Mouse (Mus musculus): ENCODE data around the gene Kntc1. TPM values are rescaled to one million over a fixed set of nuclear protein-coding genes. Genes with fewer than 3 reads are reported as not detected.

The Kntc1 gene
- polyA plus RNA-seq, 1 experiment = 0.54 TPM

DNA sequence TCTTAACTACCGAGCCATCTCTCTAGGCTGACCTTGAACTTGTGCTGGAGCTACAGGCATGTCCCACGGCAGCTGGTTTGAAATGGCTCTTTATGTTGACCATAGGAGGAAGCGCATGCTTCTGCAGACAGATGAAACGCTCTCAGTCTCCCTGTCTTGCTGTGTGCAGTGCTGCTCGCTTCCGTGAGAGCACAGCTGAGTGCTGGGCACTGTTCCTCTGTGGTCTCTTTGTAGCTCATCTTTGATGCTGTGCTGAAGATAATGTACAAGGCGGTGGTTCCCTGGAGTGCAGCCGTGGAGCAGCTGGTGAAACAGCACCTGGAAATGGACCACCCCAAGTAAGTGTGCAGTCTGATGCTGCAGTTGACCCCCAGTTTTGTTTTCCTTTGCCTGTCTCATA is 31.2 kb downstream of the Kntc1 start:
- WGBS = 93% methylated on average over 8 of the region's 8 CpGs
- Histone ChIP-seq H3K4me1 (ENCODE audit: control insufficient read depth, insufficient read depth, low read length) (no peaks in the 10 kb centered on the region), H3K4me3 (replicated peaks; ENCODE audit: insufficient read depth, low read depth, low read length) (no peak overlapping the region), H3K27ac (ENCODE audit: insufficient read depth, low read length) (no peak overlapping the region), H3K27me3 (ENCODE audit: control insufficient read depth, insufficient read depth, low read length) (no peaks in the 10 kb centered on the region)
- no peak for DNase-seq
- TF ChIP-seq CTCF (IDR thresholded peaks at IDR 0.05; ENCODE audit: borderline replicate concordance, insufficient read depth, low read depth, low read length) = no peak

DNA sequence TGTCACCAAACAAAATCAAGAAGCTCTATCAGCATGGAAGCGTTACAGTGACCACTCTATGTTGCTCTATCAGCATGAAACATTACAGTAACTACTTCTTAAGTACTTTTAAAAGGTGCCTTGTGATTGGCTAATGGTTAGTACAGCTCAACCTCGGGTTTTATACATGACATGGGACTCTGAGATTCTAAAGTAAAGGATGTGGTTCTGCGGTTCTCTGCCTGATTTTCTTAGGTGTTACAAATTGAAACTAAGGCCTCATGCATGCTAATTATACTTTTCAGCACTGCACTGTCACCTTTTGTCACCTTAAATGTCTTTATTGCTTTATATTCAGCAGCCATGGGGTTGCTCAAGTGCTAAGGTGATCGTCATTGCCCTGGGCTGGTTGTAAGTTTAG is 32.3 kb downstream of the Kntc1 start:
- no peak for TF ChIP-seq POLR2A (IDR thresholded peaks at IDR 0.05; ENCODE audit: borderline replicate concordance, insufficient read depth, low read length)
- TF ChIP-seq CTCF (IDR thresholded peaks at IDR 0.05; ENCODE audit: borderline replicate concordance, insufficient read depth, low read depth, low read length) = no peak
- Histone ChIP-seq H3K27ac (ENCODE audit: insufficient read depth, low read length) (no peak overlapping the region), H3K4me3 (replicated peaks; ENCODE audit: insufficient read depth, low read depth, low read length) (no peak overlapping the region), H3K4me1 (ENCODE audit: control insufficient read depth, insufficient read depth, low read length) (no peaks in the 10 kb centered on the region), H3K27me3 (ENCODE audit: control insufficient read depth, insufficient read depth, low read length) (no peaks in the 10 kb centered on the region)
- WGBS = 95% methylated on average over 4 of the region's 4 CpGs
- no peak for DNase-seq

DNA sequence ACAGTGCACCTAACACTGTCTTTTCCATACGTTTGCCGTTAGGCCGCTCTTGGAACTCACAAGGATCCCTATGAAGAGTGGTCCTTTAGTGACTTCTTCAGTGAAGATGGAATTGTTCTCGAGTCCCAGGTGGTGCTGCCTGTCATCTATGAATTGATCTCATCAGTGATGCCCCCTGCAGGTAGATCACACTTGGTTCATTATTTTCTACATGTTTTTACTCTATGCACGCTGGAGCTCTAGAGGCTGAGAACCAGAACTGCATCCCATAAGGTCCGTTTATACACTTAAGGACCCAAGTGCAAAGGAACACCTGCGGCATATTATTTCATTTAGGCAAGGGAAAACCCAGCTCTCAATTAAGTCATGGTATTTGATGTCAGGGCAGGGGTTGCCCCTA is 39.5 kb downstream of the Kntc1 start:
- DNase-seq = no peak

DNA sequence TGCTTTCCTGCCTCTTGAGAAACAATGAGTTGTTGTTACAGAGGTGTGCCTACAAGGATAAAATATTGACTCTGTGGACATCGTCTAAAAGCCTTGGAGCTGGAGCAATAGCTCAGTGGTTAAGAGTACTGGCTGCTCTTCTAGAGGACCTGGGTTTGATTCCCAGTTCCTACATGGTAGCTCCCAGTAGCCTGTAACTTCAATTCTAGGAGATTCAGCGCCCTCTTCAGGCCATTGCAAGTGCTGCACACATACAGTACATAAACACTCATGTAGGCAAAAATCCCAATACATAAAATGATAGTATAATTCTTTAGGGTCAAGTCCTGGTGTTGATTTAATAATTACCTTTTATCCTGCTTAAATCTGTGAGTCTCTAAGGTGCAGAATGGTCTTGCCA is 43.6 kb downstream of the Kntc1 start:
- no peak for TF ChIP-seq CTCF (IDR thresholded peaks at IDR 0.05; ENCODE audit: borderline replicate concordance, insufficient read depth, low read depth, low read length)
- no peak for TF ChIP-seq POLR2A (IDR thresholded peaks at IDR 0.05; ENCODE audit: borderline replicate concordance, insufficient read depth, low read length)
- WGBS = 91% methylated on average over 2 of the region's 2 CpGs
- Histone ChIP-seq H3K27ac (ENCODE audit: insufficient read depth, low read length) (no peak overlapping the region), H3K27me3 (ENCODE audit: control insufficient read depth, insufficient read depth, low read length) (no peaks in the 10 kb centered on the region), H3K4me1 (ENCODE audit: control insufficient read depth, insufficient read depth, low read length) (no peaks in the 10 kb centered on the region), H3K4me3 (replicated peaks; ENCODE audit: insufficient read depth, low read depth, low read length) (no peak overlapping the region)
- no peak for DNase-seq

More for the DNA sequence above, 39.5 kb downstream of the Kntc1 start:
- WGBS = 91% methylated on average over 7 of the region's 7 CpGs
- Histone ChIP-seq H3K4me1 (ENCODE audit: control insufficient read depth, insufficient read depth, low read length) (no peaks in the 10 kb centered on the region), H3K27ac (ENCODE audit: insufficient read depth, low read length) (no peak overlapping the region), H3K27me3 (ENCODE audit: control insufficient read depth, insufficient read depth, low read length) (no peaks in the 10 kb centered on the region), H3K4me3 (replicated peaks; ENCODE audit: insufficient read depth, low read depth, low read length) (no peak overlapping the region)
- TF ChIP-seq POLR2A (IDR thresholded peaks at IDR 0.05; ENCODE audit: borderline replicate concordance, insufficient read depth, low read length) = no peak
- no peak for TF ChIP-seq CTCF (IDR thresholded peaks at IDR 0.05; ENCODE audit: borderline replicate concordance, insufficient read depth, low read depth, low read length)

DNA sequence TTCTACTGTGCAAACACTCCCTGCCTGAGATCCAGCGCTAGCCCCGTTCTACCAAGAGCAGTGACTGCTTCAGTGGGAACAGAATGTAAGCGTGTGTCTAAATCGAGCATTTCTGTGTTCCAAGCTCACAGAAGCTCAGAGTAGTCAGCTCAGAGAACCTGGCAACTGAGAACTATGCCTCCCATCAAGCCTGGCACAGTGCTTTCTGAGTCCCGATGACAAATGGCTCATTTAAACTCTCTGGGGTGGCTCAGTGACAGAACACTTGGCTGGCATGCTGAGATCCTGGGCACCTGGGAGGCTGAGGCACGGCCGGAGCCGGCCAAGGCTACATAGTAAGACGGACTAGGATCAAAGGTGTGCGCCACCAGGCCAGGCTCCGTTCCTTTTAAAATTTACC is 56.8 kb downstream of the Kntc1 start:
- 16% methylated on average over 11 of the region's 11 CpGs for WGBS
- H3K27ac ChIP-seq (ENCODE audit: insufficient read depth, low read length) = no peak overlapping the region; the same call in 1 of the 2 replicates
- TF ChIP-seq CTCF (IDR thresholded peaks at IDR 0.05; ENCODE audit: borderline replicate concordance, insufficient read depth, low read depth, low read length) (no peak), POLR2A (IDR thresholded peaks at IDR 0.05; ENCODE audit: borderline replicate concordance, insufficient read depth, low read length) (no peak)
- peak; percentile 79 to 91 for DNase-seq
- no peaks in the 10 kb centered on the region for H3K27me3 ChIP-seq (ENCODE audit: control insufficient read depth, insufficient read depth, low read length)
- H3K4me1 ChIP-seq (ENCODE audit: control insufficient read depth, insufficient read depth, low read length) = peaks cover 3% of the 10 kb centered on the region
- H3K4me3 ChIP-seq (replicated peaks; ENCODE audit: insufficient read depth, low read depth, low read length) = no peak overlapping the region

DNA sequence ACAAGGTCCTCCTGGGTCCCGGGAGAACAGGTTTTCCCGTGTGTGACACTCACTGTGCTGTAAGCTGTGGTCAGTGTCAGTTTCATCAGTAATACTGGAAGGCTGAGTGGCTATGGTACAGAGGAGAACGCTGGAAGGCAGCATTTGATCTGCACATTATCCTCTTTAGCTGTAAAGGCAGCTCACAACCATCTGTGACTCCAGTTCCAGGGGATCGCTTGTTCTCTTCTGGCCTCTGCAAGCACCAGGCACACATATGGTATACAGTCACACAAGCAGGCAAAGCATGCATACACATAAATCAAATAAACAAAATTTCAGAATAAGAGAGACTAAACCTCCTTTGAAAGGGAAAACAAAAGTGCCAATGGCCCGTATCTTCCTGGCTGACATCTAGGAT is 59.0 kb downstream of the Kntc1 start:
- TF ChIP-seq CTCF (IDR thresholded peaks at IDR 0.05; ENCODE audit: borderline replicate concordance, insufficient read depth, low read depth, low read length) = no peak
- no peak for TF ChIP-seq POLR2A (IDR thresholded peaks at IDR 0.05; ENCODE audit: borderline replicate concordance, insufficient read depth, low read length)
- DNase-seq = no peak
- no peak overlapping the region for H3K4me3 ChIP-seq (replicated peaks; ENCODE audit: insufficient read depth, low read depth, low read length)
- H3K27ac ChIP-seq (ENCODE audit: insufficient read depth, low read length) = no peak overlapping the region
- 97% methylated on average over 5 of the region's 5 CpGs for WGBS
- H3K27me3 ChIP-seq (ENCODE audit: control insufficient read depth, insufficient read depth, low read length) = no peaks in the 10 kb centered on the region
- peaks cover 3% of the 10 kb centered on the region for H3K4me1 ChIP-seq (ENCODE audit: control insufficient read depth, insufficient read depth, low read length)

DNA sequence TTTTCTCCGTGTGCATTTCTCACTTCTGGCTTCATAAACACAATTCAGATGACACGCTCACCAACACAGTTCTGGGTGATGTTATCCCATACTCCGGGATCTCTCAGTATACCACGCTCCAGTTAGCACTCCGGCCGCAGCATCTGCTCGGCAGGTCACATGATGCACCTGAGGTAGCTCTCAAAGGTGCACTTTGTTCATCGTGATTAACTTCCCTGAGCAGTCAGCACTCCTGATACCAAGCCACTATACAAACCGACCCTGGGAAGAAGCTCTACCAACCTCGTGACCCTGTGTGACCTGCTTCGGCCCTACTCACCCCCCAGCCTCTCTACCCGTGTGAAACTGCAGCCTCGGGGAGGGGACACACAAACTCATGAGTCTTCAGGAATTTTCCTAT is 59.6 kb downstream of the Kntc1 start:
- no peak overlapping the region for H3K27ac ChIP-seq (ENCODE audit: insufficient read depth, low read length)
- WGBS = 94% methylated on average over 13 of the region's 13 CpGs
- no peak for DNase-seq
- peaks cover 3% of the 10 kb centered on the region for H3K4me1 ChIP-seq (ENCODE audit: control insufficient read depth, insufficient read depth, low read length)
- TF ChIP-seq CTCF (IDR thresholded peaks at IDR 0.05; ENCODE audit: borderline replicate concordance, insufficient read depth, low read depth, low read length) (no peak), POLR2A (IDR thresholded peaks at IDR 0.05; ENCODE audit: borderline replicate concordance, insufficient read depth, low read length) (no peak)
- H3K27me3 ChIP-seq (ENCODE audit: control insufficient read depth, insufficient read depth, low read length) = no peaks in the 10 kb centered on the region
- H3K4me3 ChIP-seq (replicated peaks; ENCODE audit: insufficient read depth, low read depth, low read length) = no peak overlapping the region

DNA sequence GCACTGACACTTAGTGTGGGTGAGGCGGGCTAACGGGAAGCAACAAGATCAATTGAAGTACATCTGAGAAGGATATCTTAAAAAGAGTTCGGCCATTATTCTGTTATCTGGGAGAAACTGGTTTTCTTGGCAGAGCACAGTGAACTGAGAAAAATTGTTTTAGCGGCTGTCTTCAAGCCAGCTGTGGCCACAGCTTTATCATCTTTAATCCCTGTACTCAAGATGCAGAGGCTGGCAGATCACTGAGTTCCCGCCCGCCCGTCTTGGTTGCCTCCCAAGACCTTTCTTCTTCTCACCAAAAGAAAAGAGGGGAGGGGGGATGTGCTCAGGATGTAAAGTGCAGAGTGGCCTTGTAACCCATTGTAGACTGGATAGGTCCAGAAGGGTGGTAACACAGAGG is 67.4 kb downstream of the Kntc1 start:
- no peak for DNase-seq

More for the DNA sequence above, 67.4 kb downstream of the Kntc1 start:
- Histone ChIP-seq H3K4me1 (ENCODE audit: control insufficient read depth, insufficient read depth, low read length) (0 out of 2 replicates have a peak, but pooled peaks cover 4% of the 10 kb centered on the region), H3K27ac (ENCODE audit: insufficient read depth, low read length) (no peak overlapping the region), H3K27me3 (ENCODE audit: control insufficient read depth, insufficient read depth, low read length) (no peaks in the 10 kb centered on the region), H3K4me3 (replicated peaks; ENCODE audit: insufficient read depth, low read depth, low read length) (no peak overlapping the region)
- TF ChIP-seq POLR2A (IDR thresholded peaks at IDR 0.05; ENCODE audit: borderline replicate concordance, insufficient read depth, low read length) (no peak), CTCF (IDR thresholded peaks at IDR 0.05; ENCODE audit: borderline replicate concordance, insufficient read depth, low read depth, low read length) (no peak)
- 87% methylated on average over 7 of the region's 7 CpGs for WGBS

Measured in cerebellum, adult 2 months (tissue).